Mouse (Mus musculus): ENCODE data around the gene Rab7. TPM values are rescaled to one million over a fixed set of nuclear protein-coding genes. Genes with fewer than 3 reads are reported as not detected.

The Rab7 gene
- 240 and 244 TPM in 2 replicates for polyA plus RNA-seq (2014; fragmentation: Nextera tagmentation; extraction: Ambion mirVana)

DNA sequence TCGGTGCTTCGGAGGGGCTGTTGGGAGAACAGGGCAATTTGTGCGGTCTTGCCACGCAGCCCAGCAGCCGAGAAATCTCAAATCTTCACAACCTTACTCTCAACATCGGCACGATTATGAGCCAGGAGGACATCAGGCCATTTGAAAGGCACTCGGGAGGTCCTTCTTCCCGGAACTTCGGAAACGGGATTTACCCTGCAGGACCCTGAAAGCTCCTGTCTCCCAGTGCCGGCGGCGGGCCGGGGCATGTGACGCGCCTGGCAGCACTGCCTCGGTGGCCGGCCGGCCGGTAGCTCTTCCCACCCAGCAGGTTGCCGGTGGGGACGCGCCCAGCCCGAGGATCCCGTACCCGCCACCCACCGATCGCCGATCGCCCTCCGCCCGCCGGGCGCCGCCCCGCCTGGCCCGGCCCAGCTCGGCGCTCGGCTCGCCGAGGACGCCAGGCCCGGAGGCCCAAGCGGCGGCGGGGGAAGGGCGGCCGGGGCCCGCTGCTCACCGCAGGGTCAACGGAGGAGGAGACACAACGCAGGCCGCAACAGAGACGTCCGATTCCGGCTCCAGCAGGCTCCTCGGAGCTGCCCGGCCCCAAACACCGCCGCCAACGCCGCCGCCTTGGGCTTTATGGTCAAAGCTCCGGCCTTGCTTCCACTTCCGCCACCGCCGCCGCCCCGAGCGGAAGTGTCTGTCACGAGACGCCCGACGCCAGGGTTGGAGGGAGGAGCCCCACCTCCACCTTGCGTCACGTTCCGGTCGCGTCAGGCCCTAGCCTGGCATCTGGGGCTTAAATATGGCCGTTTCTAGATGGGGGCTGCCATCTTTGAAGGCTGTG lies at the start of gene Rab7:
Gene Rab7 (minus strand): TSS at position 694 of the 829 bp plus-strand sequence.
- Histone ChIP-seq H3K9me3 (ENCODE audit: control insufficient read depth, low read length) (no peaks in the 10 kb centered on the region), H3K9ac (ENCODE audit: low read depth, low read length) (peak within 1 kb of the TSS; percentile 99), H3K27ac (replicated peaks; ENCODE audit: low read depth, low read length) (peak within 1 kb of the TSS; percentile 87), H3K36me3 (ENCODE audit: control insufficient read depth, insufficient read depth, low read length) (peaks cover 1% of the 10 kb centered on the region; the same call in 1 of the 2 replicates), H3K27me3 (replicated peaks; ENCODE audit: control insufficient read depth, insufficient read depth, low read length) (0 out of 2 replicates have a peak, but pooled peaks cover 4% of the 10 kb centered on the region), H3K4me2 (ENCODE audit: low read depth, low read length) (peak within 1 kb of the TSS; percentile 96), H3K4me3 (ENCODE audit: low read depth, low read length) (peak within 1 kb of the TSS; percentile 99), H3K4me1 (ENCODE audit: control insufficient read depth, insufficient read depth, low read length) (peaks cover 14% of the 10 kb centered on the region)
- WGBS, result under 1% methylated on average over 55 of the region's 82 CpGs
- ATAC-seq (ENCODE audit: low read depth) (peak; percentile 99), DNase-seq (ENCODE audit: low spot score) (peak; percentile 99)

DNA sequence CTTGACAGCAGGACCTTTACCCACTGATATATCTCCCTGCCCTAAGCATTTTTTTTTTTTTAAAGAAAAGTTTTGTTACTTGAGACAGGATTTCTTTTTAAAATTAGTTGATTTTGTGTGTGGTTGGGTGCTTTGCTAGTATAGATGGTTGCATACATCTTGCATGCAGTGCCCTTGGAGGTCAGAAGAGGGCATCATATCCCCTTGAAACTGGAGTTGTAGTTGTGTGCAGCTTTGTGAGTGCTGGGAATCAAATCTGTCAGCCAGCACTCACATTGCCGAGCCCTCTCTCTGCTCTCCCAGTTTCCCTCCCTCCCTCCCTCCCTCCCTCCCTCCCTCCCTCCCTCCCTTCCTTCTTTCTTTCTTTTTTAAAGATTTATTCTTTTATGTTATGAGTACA lies 43.9 kb upstream of the Rab7 start:
- peaks cover 58% of the 10 kb centered on the region for H3K36me3 ChIP-seq (ENCODE audit: control insufficient read depth, insufficient read depth, low read length)
- no peak overlapping the region for H3K4me2 ChIP-seq (ENCODE audit: low read depth, low read length)
- H3K9ac ChIP-seq (ENCODE audit: low read depth, low read length), result no peak overlapping the region
- DNase-seq (ENCODE audit: low spot score) (no peak), ATAC-seq (ENCODE audit: low read depth) (no peak)
- 70% methylated on average over 1 of the region's 1 CpGs for WGBS
- no peak overlapping the region for H3K4me3 ChIP-seq (ENCODE audit: low read depth, low read length)
- peaks cover 8% of the 10 kb centered on the region for H3K4me1 ChIP-seq (ENCODE audit: control insufficient read depth, insufficient read depth, low read length)
- no peak overlapping the region for H3K27ac ChIP-seq (replicated peaks; ENCODE audit: low read depth, low read length)
- H3K27me3 ChIP-seq (replicated peaks; ENCODE audit: control insufficient read depth, insufficient read depth, low read length), result no peaks in the 10 kb centered on the region
- no peaks in the 10 kb centered on the region for H3K9me3 ChIP-seq (ENCODE audit: control insufficient read depth, low read length)

DNA sequence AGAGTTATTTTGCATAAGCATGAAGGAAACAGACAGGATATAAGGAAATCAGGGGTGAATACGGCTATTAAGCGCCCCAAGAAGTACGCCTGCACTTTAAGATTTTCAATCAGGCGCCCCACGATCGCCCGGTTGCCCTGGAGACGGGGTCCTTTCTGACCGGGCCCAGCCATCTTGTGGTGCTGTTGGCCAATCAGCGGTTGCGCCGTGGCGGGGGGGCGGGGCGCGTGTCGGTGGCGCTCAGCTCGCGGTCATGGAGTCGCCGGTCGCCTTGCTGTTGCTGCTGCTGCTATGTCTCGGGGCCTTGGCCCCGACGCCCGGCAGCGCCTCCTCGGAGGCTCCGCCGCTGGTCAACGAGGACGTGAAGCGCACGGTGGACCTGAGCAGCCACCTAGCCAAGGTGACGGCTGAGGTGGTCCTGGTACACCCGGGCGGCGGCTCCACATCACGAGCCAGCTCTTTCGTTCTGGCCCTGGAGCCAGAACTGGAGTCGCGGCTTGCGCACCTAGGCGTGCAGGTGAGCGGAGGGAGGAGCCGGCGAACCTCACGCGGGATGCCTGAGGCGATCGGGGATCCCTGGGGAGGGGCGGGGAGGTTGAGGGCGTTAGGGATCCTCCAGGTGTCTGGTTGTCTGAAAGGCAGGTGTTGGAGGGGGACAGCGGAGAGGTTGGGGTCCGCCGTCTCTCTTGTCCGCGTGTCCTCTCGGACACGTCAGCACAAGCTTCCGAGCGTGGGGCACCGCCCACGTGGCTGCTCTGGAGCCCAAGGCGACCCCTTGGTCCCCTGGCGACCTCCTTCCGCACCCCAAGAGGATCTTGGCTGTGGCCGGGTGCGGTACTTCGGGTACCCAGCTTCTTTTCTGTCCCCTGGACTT lies 39.4 kb upstream of the Rab7 start, which contains the start of gene Rpn1:
Gene Rpn1 (plus strand): TSS at position 205 of the 874 bp plus-strand sequence.
- Histone ChIP-seq H3K36me3 (ENCODE audit: control insufficient read depth, insufficient read depth, low read length) (peaks cover 16% of the 10 kb centered on the region), H3K9ac (ENCODE audit: low read depth, low read length) (peak within 1 kb of the TSS; percentile 96), H3K4me3 (ENCODE audit: low read depth, low read length) (peak within 1 kb of the TSS; percentile 82), H3K4me2 (ENCODE audit: low read depth, low read length) (peak within 1 kb of the TSS; percentile 85), H3K9me3 (ENCODE audit: control insufficient read depth, low read length) (no peaks in the 10 kb centered on the region), H3K4me1 (ENCODE audit: control insufficient read depth, insufficient read depth, low read length) (peaks cover 8% of the 10 kb centered on the region), H3K27ac (replicated peaks; ENCODE audit: low read depth, low read length) (peak within 1 kb of the TSS; percentile 56), H3K27me3 (replicated peaks; ENCODE audit: control insufficient read depth, insufficient read depth, low read length) (no peaks in the 10 kb centered on the region)
- ATAC-seq (ENCODE audit: low read depth) (peak; percentile 99), DNase-seq (ENCODE audit: low spot score) (peak; percentile 96)
- WGBS, result 1% methylated on average over 51 of the region's 71 CpGs

DNA sequence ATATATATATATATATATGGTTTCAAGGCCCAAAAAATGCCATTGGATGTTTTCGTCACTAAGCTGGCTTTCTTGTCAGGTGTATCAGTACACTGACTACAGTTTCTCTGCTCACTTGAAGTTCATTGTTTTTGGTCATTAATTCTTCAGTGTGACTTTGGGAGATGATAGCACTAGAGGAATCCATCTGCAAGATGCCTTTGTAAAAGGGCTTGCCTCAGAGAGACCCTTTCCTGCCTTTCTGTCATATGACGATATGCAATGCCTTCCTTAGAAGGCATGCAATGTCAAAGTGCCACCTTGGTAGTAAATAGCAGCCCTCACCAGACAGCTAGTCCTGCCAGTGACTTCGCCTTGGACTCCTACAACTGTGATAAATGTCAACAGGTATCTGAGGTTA lies 38.6 kb upstream of the Rab7 start:
- peak overlapping the region; percentile 85 for H3K4me2 ChIP-seq (ENCODE audit: low read depth, low read length)
- no peak overlapping the region for H3K9ac ChIP-seq (ENCODE audit: low read depth, low read length)
- WGBS, result 71% methylated on average over 3 of the region's 3 CpGs
- no peak for ATAC-seq (ENCODE audit: low read depth)
- no peaks in the 10 kb centered on the region for H3K9me3 ChIP-seq (ENCODE audit: control insufficient read depth, low read length)
- H3K27me3 ChIP-seq (replicated peaks; ENCODE audit: control insufficient read depth, insufficient read depth, low read length), result no peaks in the 10 kb centered on the region
- peaks cover 13% of the 10 kb centered on the region for H3K36me3 ChIP-seq (ENCODE audit: control insufficient read depth, insufficient read depth, low read length)
- peaks cover 8% of the 10 kb centered on the region for H3K4me1 ChIP-seq (ENCODE audit: control insufficient read depth, insufficient read depth, low read length)
- peak overlapping the region; percentile 30 for H3K27ac ChIP-seq (replicated peaks; ENCODE audit: low read depth, low read length)
- peak overlapping the region; percentile 82 for H3K4me3 ChIP-seq (ENCODE audit: low read depth, low read length)
- no peak for DNase-seq (ENCODE audit: low spot score)

DNA sequence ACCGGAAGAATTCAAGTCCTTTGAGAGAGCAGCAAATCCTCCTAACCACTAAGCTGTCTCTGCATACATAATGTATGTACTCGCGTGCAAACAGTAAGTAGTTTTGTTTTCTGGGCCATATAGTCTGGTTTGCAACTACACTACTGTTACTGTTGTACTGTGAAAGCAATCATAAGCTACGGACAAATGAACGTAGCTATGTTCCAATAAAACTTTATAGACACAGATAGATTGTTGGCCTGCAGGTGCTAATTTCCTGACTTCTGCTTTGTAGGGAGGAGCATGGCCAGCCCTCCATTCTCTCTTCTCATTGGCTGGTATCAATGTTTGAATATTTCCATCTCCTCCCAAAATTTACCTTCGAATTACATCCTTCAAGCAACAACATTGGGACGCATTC lies 38.0 kb upstream of the Rab7 start:
- H3K27me3 ChIP-seq (replicated peaks; ENCODE audit: control insufficient read depth, insufficient read depth, low read length), result no peaks in the 10 kb centered on the region
- no peak overlapping the region for H3K4me3 ChIP-seq (ENCODE audit: low read depth, low read length)
- H3K36me3 ChIP-seq (ENCODE audit: control insufficient read depth, insufficient read depth, low read length), result peaks cover 8% of the 10 kb centered on the region; the same call in 1 of the 2 replicates
- no peak overlapping the region for H3K27ac ChIP-seq (replicated peaks; ENCODE audit: low read depth, low read length)
- ATAC-seq (ENCODE audit: low read depth) (no peak), DNase-seq (ENCODE audit: low spot score) (no peak)
- no peak overlapping the region for H3K4me2 ChIP-seq (ENCODE audit: low read depth, low read length)
- no peaks in the 10 kb centered on the region for H3K9me3 ChIP-seq (ENCODE audit: control insufficient read depth, low read length)
- no peak overlapping the region for H3K9ac ChIP-seq (ENCODE audit: low read depth, low read length)
- 89% methylated on average over 7 of the region's 7 CpGs for whole genome bisulfite sequencing
- H3K4me1 ChIP-seq (ENCODE audit: control insufficient read depth, insufficient read depth, low read length), result peaks cover 8% of the 10 kb centered on the region

DNA sequence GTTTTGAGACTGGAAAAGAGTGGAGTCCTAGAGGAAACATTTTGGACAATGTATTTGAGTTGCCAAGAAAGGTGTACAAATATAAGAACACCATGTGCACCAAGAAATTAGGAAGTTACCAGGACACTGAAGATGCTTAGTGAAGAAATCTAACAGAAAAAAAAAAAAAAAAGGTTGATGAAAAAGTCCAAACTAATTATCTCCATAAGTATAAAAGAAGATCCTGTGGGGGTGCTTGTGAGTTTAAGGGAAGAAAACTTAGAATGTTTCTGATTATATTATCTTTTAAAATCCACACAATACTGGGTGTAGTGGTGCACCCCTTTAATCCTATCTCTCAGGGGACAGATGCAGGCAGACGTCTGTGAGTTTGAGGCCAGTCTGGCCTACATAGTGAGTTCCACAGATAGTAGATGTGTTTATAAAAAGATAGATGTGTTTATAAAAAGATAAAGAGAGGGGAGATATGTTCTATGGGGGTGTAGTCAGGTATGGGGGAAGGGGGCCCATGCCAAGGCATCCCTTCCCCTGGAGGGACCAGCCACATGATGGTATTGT lies 31.0 kb upstream of the Rab7 start:
- H3K4me1 ChIP-seq (ENCODE audit: control insufficient read depth, insufficient read depth, low read length), result no peaks in the 10 kb centered on the region
- no peak overlapping the region for H3K9ac ChIP-seq (ENCODE audit: low read depth, low read length)
- H3K9me3 ChIP-seq (ENCODE audit: control insufficient read depth, low read length), result no peaks in the 10 kb centered on the region
- H3K4me2 ChIP-seq (ENCODE audit: low read depth, low read length), result peak overlapping the region; percentile 70
- H3K27ac ChIP-seq (replicated peaks; ENCODE audit: low read depth, low read length), result no peak overlapping the region; the same call in 1 of the 2 replicates
- no peaks in the 10 kb centered on the region for H3K27me3 ChIP-seq (replicated peaks; ENCODE audit: control insufficient read depth, insufficient read depth, low read length)
- no peak for DNase-seq (ENCODE audit: low spot score)
- H3K4me3 ChIP-seq (ENCODE audit: low read depth, low read length), result no peak overlapping the region
- H3K36me3 ChIP-seq (ENCODE audit: control insufficient read depth, insufficient read depth, low read length), result no peaks in the 10 kb centered on the region
- 80% methylated on average over 1 of the region's 1 CpGs for WGBS
- ATAC-seq (ENCODE audit: low read depth), result no peak

DNA sequence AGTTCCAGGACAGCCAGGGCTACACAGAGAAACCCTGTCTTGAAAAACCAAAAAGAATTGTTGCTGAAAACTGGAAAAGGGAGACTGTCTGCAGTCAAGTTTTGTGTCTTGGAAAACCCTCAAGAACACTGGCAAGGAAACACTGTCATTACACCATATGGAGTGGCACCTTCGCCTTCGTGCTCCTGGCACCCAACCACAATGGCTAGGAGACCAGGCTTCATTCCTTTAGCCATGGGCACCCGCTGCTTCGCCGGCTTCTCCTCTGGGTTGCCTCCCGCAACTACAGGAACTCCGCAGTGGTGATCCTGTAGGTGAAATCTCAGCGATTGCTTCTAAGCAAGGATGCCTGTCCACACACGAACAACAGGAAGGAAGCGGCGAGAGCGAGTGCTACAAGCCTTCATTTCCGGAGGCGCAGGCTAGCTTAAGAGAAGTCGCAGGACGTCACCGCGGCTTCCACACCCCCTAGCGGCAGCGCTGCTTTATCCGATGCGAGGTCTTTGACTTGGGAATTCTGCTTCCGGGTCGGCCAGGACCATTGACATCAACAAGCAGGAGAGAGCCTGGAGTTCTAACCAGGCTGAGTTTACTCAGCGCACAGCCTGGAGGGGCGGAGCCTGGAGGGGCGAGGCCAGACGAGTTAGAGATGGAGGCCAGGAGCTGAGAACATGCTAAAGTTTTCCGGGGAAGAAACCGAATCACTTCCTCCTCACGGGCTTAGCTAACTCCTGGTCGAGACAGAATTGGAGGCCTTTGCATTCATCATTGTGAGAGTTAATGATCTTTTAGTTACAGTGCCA lies 29.9 kb upstream of the Rab7 start:
- Histone ChIP-seq H3K27me3 (replicated peaks; ENCODE audit: control insufficient read depth, insufficient read depth, low read length) (no peaks in the 10 kb centered on the region), H3K27ac (replicated peaks; ENCODE audit: low read depth, low read length) (peak overlapping the region; percentile 87), H3K36me3 (ENCODE audit: control insufficient read depth, insufficient read depth, low read length) (no peaks in the 10 kb centered on the region), H3K4me3 (ENCODE audit: low read depth, low read length) (peak overlapping the region; percentile 42), H3K4me2 (ENCODE audit: low read depth, low read length) (peak overlapping the region; percentile 70), H3K9me3 (ENCODE audit: control insufficient read depth, low read length) (no peaks in the 10 kb centered on the region), H3K4me1 (ENCODE audit: control insufficient read depth, insufficient read depth, low read length) (no peaks in the 10 kb centered on the region), H3K9ac (ENCODE audit: low read depth, low read length) (peak overlapping the region; percentile 63)
- DNase-seq (ENCODE audit: low spot score), result peak; percentile 98
- peak; percentile 99 for ATAC-seq (ENCODE audit: low read depth)
- 5% methylated on average over 32 of the region's 32 CpGs for WGBS

DNA sequence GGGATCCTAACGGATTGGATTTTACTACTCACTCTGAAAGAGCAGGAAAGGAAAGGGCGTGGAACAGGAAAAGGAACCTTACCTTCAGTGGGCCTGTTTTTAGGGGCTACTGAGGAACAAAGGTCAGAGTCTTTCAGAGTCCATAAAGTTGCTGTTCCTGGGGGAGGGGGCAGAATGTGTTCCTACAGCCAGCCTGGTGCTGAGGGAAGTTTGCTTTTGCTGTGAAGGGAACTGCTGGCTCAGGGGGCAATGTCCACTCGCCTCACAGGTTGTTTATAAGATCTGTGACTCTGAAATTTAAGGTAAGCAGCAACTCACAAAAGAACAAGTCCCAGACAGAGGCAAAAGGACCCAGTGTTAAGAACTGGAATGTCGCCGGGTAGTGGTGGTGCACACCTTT lies 26.1 kb upstream of the Rab7 start:
- ATAC-seq (ENCODE audit: low read depth), result no peak

More for the DNA sequence above, 26.1 kb upstream of the Rab7 start:
- no peak overlapping the region for H3K9ac ChIP-seq (ENCODE audit: low read depth, low read length)
- no peak overlapping the region for H3K4me2 ChIP-seq (ENCODE audit: low read depth, low read length)
- H3K27ac ChIP-seq (replicated peaks; ENCODE audit: low read depth, low read length), result no peak overlapping the region
- no peaks in the 10 kb centered on the region for H3K36me3 ChIP-seq (ENCODE audit: control insufficient read depth, insufficient read depth, low read length)
- no peak overlapping the region for H3K4me3 ChIP-seq (ENCODE audit: low read depth, low read length)
- H3K4me1 ChIP-seq (ENCODE audit: control insufficient read depth, insufficient read depth, low read length), result no peaks in the 10 kb centered on the region
- H3K9me3 ChIP-seq (ENCODE audit: control insufficient read depth, low read length), result no peaks in the 10 kb centered on the region
- 82% methylated on average over 5 of the region's 5 CpGs for WGBS
- no peak for DNase-seq (ENCODE audit: low spot score)
- no peaks in the 10 kb centered on the region for H3K27me3 ChIP-seq (replicated peaks; ENCODE audit: control insufficient read depth, insufficient read depth, low read length)

Data from embryonic facial prominence, embryonic 14.5 days (tissue).